Mouse (Mus musculus): ENCODE measurements around the gene Gm9922.

The Gm9922 gene

DNA sequence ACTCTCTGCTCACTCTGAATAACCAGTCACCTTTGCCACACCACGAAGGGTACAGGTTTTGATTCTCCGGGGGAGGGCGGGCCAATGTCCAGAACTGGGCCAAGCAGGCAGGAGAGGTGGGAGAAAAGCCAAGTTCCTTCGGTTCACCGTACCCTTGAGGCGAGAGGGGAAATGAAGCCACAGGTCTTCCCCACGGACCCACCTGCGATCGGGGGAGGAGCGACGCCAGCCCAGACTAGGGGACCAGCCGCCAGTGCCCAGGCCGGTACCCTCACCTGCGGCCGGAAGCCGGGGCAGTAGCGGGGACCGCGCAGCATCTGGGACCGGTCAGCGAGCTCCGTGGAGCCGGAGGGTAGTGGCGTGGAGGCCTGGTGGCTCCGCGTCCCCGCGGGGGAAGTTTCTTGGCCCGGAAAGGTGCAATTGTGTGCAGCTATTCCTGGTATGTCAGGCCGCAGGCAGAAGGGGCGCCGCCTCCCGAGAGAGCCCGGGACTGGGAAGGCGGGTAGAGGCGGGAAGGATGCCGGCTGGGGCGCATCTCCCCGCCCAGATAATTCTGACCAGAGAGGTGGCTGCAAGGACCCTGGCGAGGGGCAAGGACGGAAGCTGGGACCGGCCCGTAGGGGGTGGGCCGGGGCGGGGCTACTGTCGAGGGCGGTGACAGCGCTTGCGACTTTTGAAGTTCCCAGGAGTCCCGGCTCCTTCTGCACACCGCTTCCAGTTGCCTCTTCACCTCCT, at the start of gene Gm9922, which contains the start of gene Lmo7:
Gene Gm9922 (minus strand): TSS at position 578 of the 735 bp plus-strand sequence.
Gene Lmo7 (plus strand): TSS at position 721 of the 735 bp plus-strand sequence.
- peak; percentile 18 for DNase-seq

DNA sequence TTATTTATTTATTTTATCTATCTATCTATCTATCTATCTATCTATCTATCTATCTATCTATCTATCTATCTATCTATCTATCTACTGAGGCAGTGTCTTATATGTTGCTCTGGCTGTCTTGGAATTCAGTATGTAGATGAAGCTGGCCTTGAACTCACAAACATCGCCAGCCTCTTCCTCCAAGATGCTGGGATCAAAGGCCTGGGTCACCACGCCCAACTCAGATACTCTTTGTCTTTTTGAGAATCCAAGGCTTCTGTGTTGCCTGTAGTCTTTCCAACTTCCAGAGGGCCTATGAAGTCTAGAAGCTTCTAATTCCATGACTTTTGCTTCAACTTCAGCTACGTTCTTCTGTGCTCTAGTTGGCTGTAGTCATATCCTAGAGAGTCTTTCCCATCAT, 48.8 kb upstream of the Gm9922 start:
- no peak for DNase-seq

DNA sequence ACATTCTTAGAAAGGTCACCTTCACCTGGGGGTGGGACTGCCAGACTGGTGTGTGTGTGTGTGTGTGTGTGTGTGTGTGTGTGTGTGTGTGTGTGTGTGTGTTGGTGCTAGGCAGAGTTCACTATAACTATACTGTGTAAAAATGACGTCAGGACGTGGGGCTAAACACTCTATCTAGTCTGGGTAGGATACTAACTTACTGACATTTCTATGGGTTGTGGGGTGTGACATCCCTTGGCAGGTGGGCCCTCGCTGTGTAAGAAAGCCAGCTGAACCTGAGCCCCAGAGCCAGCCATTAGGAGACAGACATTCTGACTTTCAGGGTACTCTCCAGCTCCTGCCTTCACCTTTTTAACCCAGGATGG, 47.5 kb upstream of the Gm9922 start:
- no peak for DNase-seq

DNA sequence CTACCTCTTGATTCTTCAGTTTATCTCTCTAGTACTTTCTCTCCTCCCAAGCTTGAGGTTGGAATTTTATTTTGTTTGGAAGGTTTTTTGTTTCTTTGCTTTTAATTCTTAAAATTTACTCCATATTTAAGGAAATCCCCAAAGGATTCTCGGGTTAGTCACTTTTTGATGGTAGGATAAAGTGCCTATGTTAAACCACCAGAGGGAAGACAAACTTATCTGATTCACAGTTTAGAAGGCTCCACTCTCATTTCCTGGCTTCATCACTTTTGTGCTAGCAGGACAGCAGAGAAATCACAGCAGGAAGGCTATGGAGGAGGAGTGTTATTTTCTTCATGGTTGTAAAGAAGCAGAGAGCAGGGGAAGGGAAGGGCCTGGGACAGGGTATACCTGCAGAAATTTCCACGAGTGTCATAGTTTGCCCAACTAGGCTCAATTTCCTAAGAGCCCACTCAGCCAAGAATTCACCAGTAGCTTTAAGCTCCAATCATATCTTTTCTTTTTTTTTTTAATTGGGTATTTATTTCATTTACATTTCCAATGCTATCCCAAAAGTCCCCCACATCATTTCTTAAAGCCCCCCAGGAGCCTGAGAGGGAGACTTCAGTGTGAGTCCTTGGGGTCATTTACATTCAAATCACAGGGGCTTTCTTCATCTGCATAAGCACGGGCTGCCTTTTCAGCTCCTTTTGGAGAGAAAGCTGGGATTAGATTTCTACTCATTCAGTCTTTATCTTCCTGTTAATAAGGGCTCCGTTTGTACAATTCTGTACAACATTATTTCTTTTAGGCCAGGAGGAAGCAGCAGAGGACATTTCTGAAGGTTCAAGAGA, 46.9 kb upstream of the Gm9922 start:
- DNase-seq, result no peak

DNA sequence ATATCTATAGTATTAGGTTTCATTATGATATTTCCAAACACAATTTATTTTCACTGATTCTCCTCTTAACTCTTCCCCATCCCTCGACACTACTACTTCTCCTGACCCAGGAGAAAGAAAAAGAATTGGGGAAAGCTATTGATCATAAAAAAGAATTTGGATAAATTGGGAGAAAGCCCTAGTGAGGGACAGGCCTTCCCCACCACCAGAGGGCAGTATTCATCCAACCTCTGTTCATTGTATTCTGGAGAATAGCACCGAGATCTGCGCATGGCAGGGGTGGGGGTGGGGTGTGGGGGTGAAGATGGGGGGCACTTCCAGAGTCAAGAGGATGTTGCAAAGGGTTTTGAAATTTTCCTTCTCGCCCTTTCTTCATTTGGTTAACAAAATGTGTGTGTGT, 45.0 kb upstream of the Gm9922 start:
- no peak for DNase-seq

DNA sequence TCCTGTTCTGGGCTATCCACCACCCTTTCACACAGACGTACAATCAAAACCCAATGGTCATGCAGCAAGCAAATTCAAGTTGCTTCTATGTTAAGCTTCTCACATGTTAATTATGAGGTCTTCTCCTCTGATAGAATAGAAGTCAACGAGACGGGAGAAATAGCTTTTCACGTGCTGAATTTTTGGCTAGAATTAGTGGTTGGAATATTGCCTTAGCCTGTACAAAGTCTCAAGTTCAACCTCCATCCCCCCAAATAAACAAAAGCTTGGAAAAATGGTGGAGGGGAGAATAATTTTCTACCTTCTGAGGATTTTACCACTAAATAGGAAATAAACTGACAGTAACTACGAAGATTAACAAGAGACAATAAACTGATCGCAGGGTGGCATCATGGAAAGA, 42.1 kb upstream of the Gm9922 start:
- no peak for DNase-seq

DNA sequence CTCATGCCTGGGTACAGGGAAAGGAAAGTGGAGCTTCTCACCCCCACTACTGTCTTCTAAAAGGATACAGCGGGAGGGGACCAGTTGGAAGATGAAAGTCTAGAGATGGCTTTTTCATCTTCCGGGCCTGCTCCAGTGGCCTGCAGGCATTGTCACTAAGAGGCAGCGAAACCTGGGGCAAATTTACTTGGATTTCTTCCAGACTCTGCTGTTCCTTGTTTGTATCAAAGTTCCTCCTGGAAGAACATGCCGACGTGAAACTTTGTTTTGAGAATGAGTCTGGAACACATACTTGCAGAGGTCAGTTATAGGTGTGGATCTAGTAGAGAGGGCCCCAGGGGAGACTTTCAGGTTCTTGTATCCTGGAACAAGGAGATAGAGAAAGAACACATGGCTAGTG, 41.7 kb upstream of the Gm9922 start:
- DNase-seq, result no peak

DNA sequence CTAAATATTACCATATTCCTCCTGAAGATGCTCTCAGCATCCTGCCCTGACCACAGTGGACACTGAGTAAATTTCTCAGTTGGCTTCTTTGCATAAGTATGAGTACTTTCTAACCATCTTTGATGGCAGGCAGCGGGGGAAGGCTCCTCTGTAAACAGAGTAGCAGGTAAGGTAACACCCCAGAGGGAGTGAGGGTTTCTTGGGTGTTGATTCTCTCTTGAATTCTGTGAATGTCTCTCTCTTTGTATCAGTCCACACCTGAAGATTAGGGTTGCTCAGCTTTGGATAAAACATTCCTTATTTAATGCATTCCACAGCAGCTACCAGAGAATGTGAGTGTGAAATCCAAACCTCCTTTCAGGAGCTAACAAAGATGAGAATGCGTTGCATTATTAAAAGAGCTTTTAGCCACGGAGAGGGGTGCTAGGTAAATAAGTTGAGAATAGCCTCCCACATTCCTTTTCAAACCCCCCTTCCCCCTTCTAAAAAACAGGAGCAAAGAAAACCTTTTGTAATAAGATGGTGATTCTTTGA, 34.2 kb upstream of the Gm9922 start:
- no peak for DNase-seq

DNA sequence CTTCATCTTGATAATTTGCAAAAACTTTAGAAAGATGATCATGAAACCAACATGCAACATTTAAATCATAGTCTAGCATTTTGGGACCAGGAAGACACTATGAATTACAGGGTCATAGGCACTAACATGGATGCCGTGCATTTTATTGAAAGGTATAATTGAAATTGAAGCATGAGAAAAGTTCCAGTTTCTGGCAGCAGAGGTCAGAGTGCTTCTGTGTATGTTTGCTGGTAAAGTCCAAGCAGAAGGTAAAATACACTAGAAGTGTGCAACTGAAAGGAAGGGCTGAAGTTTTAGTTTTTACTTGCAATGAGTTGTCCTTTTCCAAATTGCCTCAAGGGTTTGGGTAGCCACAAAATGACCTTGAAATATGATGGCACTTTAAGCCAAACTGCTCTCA, 32.7 kb upstream of the Gm9922 start:
- no peak for DNase-seq

DNA sequence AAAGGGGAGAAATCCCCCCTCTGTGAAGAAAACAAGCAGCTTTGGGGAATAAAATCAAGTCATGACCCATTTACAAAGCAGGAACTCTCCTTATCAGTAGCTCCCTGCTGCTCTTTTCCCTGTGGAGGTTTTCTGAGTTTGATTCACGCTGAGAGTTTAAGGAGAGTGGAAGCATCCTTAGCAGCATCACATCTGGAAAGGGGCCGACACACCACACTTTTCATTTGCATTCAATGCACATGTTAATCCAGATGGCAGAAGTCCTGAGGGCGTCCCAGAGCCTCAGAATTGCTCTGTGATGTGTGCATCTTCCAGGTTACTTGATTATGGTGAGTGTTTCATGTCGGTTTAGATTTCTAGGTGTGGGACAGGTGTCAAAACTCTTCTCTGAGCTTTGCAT, 25.8 kb upstream of the Gm9922 start:
- DNase-seq, result no peak

DNA sequence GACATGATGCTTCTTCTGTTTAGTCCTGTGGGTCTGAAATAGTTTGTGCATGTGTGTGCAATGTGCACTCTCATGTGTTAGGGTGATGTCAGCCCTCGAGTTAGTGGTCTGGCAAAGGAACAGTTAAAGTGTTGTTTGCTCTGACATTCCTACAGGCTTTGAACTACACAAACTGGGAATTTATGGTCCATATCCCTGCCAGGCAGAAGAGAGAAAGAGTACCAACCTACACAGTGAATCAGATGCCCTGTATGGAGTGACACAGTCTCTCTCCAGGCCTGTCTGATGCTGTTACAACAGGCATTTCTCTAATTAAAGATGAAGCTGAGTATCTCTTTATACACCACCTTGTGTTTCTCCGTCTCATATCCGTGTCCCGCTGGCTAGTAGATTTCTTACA, 21.3 kb upstream of the Gm9922 start:
- DNase-seq, result no peak

DNA sequence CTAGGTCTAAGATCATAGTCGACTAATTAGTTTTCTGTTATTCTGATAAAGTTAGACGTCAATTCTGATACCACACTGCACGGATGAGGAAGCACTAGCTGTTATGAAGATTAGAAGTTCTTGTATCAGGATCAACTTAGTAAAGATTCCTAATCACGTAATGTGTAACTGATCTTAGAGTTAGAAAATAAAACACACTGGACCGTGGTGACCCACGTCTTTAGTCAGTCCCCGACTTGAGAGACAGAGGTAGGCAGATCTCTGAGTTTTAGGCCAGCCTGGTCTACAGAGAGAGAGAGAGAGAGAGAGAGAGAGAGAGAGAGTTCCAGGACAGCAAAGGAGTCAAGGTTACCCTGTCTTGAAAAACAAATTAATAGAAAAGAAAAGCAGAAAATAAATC, 18.8 kb upstream of the Gm9922 start:
- no peak for DNase-seq

DNA sequence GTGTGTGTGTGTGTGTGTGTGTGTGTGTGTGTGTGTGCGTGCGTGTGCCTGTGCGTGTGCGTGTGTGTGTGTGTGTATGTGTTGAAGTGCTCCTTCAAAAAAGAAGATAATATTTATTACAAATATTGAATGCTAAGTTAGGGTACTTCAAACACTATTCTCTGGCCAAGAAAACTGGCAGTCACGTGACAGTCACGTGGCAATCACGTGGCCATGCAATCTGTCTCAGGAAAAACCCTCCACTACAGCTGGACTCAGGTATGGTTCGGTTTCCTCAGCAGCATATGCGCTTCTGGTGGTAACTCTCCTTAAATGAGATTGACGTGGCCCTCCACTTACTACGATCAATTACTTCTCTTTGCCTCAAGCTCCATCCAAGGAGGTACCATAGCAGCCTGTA, 18.2 kb upstream of the Gm9922 start:
- DNase-seq, result no peak

DNA sequence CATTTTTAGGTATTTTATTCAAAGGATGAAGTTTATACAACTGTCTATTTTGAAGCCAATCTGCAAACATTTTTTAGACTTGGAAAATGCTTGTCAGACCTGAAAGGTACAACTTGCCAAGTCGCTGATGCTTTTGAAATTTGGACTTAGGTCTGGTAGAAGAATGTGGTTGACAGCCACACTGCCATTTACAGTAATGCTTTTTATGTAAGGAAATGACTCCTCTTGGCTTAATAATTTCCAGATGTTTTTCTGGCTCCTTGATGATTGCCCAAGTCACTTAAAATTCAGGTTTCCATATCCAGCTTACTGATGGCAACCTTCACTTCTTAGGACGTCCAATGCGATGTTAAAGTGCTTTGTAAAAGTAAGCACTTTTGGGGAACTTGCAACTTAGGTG, 17.0 kb upstream of the Gm9922 start:
- no peak for DNase-seq

DNA sequence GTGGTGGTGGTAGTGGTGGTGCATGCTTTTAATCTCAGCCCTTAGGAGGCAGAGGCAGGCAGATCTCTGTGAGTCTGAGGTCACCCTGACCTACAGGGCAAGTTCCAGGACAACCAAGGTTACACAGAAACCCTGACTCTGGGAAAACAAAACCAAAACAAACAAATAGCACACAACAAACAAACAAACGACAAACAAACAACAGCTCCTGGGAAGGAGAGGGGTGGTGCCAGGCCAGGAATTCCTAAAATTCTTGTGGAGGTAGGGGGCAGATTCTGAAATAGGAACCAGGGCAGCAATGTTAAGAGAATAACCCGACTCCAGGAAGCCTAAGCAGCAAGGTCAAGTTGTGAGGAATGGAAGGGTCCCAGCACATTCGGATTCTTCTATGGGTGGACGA, 7.9 kb upstream of the Gm9922 start:
- DNase-seq, result no peak

DNA sequence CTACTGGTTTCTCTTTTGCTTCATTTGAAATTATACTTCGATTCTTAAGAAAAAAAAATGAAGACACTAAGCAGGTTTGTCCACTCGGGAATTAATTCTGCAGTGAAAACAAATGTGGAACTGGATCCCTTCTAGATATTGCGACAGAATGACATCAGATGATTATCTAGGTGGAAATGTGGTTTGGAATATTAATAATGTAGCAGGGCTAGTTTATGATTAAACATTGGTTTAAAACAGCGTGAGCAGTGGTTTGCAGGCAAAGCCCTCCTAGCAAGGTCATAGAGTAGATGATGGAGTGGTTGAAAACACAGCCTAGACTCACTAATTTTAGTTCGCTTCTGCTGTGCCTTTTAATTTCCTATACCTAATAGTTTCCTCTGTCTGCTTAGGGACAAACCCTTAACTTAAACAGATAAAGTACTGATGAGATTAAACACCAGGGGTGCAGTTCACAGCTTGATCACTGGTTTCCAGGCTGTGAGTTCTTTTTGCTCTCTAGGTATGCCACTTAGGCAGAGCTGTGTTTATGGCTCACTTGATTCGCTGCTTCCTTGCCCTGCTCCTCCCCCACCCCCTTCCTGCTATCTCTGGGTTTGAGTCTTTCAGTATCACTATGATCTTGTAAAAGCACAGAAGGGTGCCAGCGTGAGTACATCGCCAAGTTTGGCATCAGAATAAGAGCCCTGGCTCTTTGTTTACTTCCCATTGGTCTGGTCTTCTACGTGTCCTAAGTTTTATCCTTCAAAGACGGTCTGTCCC, 4.1 kb upstream of the Gm9922 start:
- DNase-seq, result no peak

DNA sequence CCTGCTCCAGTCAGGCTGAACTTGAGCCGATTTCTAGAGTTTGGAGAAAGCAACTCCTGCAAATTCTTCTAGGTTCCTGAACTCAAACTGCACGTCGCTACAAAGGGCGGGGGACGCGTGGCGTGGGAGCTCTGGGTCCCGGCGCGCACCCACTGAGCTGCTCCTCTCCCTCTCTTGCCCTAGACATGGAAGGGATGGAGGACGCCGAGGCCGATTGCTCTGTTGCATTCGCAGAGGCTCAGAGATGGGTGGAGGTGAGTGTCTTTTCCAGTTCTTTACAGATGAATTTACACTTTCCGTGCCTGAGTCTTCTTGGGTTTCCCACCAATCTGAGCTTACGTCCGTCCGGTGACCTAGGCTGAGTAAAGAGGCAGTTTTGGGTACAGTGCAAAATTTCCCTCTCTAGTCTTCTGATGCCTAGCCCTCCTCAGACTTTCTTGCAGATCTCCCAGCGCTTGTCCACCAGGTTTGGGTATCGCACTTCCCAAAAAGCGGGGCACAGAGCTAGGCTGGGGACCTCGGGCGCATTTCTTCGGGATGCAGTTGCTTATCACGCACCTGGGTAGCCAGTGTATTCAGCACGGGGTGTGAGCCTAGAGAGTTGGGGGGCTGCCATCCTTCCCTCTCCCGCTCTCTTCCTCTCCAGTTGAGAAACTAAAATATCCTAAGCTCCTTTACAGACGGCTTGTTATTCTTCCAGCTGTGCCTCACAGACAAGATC, 518 bp upstream of the Gm9922 start:
- DNase-seq, result no peak

DNA sequence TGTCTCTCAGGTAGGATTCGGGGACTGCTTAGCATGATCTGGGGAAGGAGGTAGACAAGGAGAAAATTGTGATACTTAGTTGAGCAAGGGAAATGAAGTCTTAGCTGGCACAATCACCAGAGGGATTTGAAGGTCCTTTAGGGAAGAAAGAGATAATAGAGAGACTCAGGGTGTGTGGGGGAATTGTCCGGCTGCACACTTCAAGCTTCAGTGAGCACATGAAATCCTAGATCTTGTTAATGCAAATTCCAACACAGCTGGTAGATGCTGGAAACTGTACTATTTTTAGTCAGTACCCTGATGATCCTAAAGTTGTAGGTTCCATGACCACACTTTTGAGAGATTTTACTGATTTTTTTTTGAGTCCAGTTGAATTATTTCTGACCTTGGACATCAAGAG, 15.2 kb downstream of the Gm9922 start:
- DNase-seq, result no peak

DNA sequence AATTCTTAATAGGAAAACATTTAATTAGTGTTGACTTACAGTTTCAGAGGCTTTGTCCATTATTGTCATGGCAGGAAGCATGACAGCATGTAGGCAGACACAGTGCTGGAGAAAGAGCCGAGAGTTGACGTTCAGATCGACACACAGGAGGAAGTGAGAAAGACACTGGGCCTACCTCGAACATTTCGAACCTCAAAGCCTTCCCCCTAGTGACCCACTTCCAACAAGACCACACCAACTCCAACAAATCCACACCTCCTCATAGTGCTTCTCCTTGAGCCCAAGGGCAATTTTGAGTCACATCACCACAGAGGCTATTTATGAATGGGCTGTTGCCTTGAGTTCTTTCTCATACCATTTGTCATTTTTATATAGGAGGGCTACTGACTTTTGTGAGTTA, 22.5 kb downstream of the Gm9922 start:
- no peak for DNase-seq

DNA sequence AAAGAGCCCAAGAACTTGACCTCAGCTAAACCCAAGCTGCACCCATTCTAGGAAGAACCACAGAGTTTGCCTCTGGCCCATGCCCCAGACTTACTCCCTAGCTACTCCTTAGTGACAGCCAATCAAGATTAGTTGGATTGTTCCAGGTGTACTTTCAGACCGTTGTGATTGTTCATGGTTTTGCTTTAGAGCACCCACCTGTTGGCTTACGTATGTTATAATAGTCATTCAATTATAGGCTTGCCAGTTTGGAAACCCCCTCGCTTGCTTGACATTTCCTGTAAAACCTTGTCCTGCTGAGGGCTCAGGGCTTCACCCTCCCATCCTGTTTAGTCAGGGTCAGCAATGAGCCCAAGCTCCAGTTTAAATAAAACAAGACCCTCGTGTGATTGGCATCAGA, 25.1 kb downstream of the Gm9922 start:
- DNase-seq, result no peak

DNA sequence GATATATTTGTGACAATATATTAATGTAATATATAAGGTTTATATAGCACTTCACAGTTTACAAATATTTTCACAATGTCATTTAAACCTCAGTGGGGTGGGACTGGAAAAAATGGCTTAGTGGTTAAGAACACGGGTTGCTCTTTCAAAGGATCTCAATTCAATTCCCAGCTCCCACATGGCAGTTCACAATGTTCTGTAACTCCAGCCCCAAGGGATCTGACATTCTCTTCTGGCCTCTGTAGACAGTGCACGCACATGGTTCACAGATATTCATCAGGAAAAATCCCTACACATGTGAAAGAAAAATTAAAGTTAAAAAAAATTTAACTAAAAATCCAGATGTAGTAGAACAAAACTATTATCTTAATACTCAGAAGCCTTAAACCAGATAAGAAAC, 41.2 kb downstream of the Gm9922 start:
- DNase-seq, result no peak

DNA sequence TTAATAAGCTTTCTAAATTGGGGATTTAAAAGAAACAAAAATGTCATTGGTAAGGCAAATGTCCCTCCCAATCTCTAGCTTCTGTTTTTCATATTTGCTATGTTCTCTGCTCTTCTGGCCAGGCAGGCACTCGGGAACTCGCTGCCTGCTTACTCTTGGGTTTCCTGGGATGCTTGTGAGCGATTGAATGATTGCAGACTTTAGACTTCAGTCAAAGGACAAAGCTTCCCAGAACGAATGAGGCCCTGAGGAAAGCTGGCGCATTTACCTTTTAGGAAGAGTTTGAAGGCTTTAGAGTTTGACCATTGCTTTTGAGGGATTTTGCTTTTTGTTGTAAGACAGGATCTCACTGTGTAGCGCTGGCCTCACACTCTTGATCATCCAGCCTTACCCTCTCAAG, 41.9 kb downstream of the Gm9922 start:
- DNase-seq, result no peak

All from thymus, postnatal 25 days (tissue).